Mouse (Mus musculus) testis, adult 2 months (tissue): ENCODE measurements at regions not wholly inside any gene's neighbourhood (a gene's known extent, or its start where the extent isn't known, plus 50 kb on each side); places are given as distances from the start of the nearest gene placed in this dataset.

Experiments used
- CTCF ChIP-seq: fragments of 200-500 bp; IDR thresholded peaks from 2 replicates; pipeline ENCODE4 v1.5.1; 2012; ENCODE audit warnings: low read depth, mild to moderate bottlenecking, inconsistent platforms, low read length, moderate library complexity; ENCODE audit not compliant: control insufficient read depth, insufficient read depth, insufficient replicate concordance
- POLR2A ChIP-seq: fragments of 200-500 bp; IDR thresholded peaks from 2 replicates; pipeline ENCODE4 v1.6.1; 2012; ENCODE audit warnings: low read depth, mild to moderate bottlenecking, inconsistent platforms, low read length, moderate library complexity; ENCODE audit not compliant: control insufficient read depth

DNA sequence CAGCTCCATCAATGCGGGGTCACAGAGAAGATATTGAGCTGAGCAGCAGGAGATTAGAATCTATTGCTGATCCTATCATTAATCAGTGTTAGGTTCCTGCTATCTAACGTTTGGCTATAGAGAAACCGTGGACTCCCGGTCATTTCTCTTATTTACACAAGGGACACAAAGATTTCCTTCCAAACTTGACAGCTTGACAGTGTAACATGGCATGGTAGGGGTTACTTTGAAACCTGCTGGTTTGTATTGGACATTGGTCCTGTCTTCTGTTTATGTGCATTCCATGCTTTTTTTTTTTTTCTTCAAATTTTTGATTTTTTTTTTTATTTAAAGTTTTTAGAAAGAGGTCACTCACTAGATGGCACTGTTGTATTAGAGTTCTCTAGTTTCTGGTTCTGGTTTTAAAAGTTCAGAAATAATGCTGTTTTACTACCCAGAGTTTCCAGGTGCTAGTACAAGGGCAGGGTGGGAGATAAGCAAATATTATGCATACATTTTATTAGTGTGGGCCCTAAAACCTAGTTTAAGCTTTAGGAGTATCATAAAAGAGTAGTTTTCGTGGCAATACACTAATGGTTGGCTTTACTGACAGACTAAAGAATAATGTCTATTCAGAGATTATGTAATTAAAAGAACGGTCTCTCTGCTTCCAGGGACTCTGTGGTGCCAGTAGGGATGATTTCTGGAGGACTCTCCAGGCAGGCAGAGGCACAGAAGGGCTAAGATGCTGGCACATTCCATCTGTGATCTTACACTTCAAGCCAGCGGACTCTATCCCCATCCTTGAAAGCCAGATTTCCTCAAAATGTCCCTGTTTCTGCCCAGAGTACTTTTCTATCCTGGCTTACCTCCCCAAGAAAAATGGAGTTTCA is 83.8 kb upstream of the Sel1l start:
- TF ChIP-seq POLR2A (no peak), CTCF (no peak)
